Mouse (Mus musculus) brain, embryonic 14.5 days (tissue): Measurements from ENCODE around the gene Pitx1.

Experiments used
- CTCF ChIP-seq: fragments of 200-500 bp; IDR thresholded peaks from 2 replicates; pipeline ENCODE4 v1.5.1; 2012; ENCODE audit warnings: inconsistent platforms, mild to moderate bottlenecking, moderate library complexity, borderline replicate concordance; ENCODE audit not compliant: insufficient read depth, insufficient read length; ENCODE audit errors: extremely low read depth
- POLR2A ChIP-seq: fragments of 200-500 bp; IDR thresholded peaks from 2 replicates; pipeline ENCODE4 v1.6.1; 2012; ENCODE audit warnings: mild to moderate bottlenecking, inconsistent platforms, borderline replicate concordance; ENCODE audit not compliant: poor library complexity, insufficient read depth, insufficient read length, severe bottlenecking; ENCODE audit errors: extremely low read depth

GRCm38 (mm10) chr13:55833921-55834320 is 2.1 kb downstream of the Pitx1 start:
- no peak for TF ChIP-seq POLR2A
- TF ChIP-seq CTCF = no peak
